Mouse (Mus musculus): Measurements from ENCODE around the gene Dph1. TPM values are rescaled to one million over a fixed set of nuclear protein-coding genes. Genes with fewer than 3 reads are reported as not detected.

Dph1 gene
- polyA plus RNA-seq, 1 experiment: not detected

DNA sequence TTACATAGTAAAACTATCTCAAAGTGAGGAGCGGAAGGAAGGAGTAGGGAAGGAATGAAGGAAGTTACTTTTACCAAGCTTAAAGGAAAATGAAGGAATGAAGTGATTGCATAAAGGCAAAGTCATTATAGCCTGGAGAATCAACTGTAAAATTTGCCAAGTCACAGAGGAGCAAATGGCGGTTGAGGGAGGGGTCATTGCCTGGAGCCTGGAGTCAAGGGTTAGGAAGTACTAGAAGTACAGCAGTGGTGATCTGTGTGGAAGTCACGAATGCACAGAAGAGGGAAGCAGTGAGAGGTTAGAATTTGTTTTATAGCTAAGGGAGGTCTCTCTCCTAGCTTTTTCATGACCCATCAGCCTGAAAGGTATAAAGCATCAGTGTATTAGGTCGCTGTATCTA, 59.7 kb downstream of the Dph1 start:
- TF ChIP-seq POLR2A (IDR thresholded peaks at IDR 0.05; ENCODE audit: insufficient read depth, low read depth, low read length): no peak
- TF ChIP-seq CTCF (IDR thresholded peaks at IDR 0.05; ENCODE audit: insufficient read depth, low read depth, low read length): no peak
- WGBS: 91% methylated on average over 4 of the region's 4 CpGs
- H3K4me1 ChIP-seq (ENCODE audit: control insufficient read depth, insufficient read depth, low read length): peaks cover 18% of the 10 kb centered on the region
- H3K27ac ChIP-seq (ENCODE audit: insufficient read depth, low read depth, low read length): no peak overlapping the region
- no peak overlapping the region for H3K4me3 ChIP-seq (ENCODE audit: insufficient read depth, low read depth, low read length)

DNA sequence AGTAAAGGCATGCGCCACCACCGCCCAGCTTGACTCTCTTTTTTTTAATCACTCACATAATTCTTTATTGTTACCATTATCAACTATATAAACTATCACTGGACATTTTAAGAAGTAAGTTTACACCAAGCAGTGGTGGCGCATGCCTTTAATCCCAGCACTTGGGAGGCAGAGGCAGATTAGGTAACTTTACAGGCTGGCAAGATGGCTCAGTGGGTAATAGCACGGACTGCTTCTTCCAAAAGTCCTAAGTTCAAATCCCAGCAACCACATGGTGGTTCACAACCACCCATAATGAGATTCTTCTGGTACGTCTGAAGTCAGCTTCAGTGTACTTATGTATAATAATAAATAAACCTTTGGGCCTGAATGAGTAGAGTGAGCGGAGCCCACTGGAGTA, 61.6 kb downstream of the Dph1 start:
- TF ChIP-seq CTCF (IDR thresholded peaks at IDR 0.05; ENCODE audit: insufficient read depth, low read depth, low read length) (no peak), POLR2A (IDR thresholded peaks at IDR 0.05; ENCODE audit: insufficient read depth, low read depth, low read length) (no peak)
- H3K4me3 ChIP-seq (ENCODE audit: insufficient read depth, low read depth, low read length): no peak overlapping the region
- WGBS: 98% methylated on average over 6 of the region's 6 CpGs
- H3K4me1 ChIP-seq (ENCODE audit: control insufficient read depth, insufficient read depth, low read length): peaks cover 11% of the 10 kb centered on the region
- H3K27ac ChIP-seq (ENCODE audit: insufficient read depth, low read depth, low read length): no peak overlapping the region

Other genes with a start within 250 kb of the Dph1 start
- not detected in 2 replicates for gene Hic1, start 21.7 kb downstream of the Dph1 start, polyA plus RNA-seq (2012; ENCODE audit: insufficient read depth, insufficient read length, low replicate concordance, missing spikeins)
- not detected in 2 replicates for gene Ovca2, start 12.4 kb downstream of the Dph1 start, polyA plus RNA-seq (2012; ENCODE audit: insufficient read depth, insufficient read length, low replicate concordance, missing spikeins)
- not detected in 2 replicates for gene Rtn4rl1, start 2.5 kb upstream of the Dph1 start, polyA plus RNA-seq (2012; ENCODE audit: insufficient read depth, insufficient read length, low replicate concordance, missing spikeins)
- gene Rpa1, start 157.1 kb upstream of the Dph1 start, polyA plus RNA-seq (2012; ENCODE audit: insufficient read depth, insufficient read length, low replicate concordance, missing spikeins): not detected in 2 replicates
- gene Smyd4, start 157.2 kb upstream of the Dph1 start, polyA plus RNA-seq (2012; ENCODE audit: insufficient read depth, insufficient read length, low replicate concordance, missing spikeins): not detected in 2 replicates
- gene Serpinf1, start 231.5 kb upstream of the Dph1 start, polyA plus RNA-seq (2012; ENCODE audit: insufficient read depth, insufficient read length, low replicate concordance, missing spikeins): not detected in 2 replicates
- gene Serpinf2, start 248.3 kb upstream of the Dph1 start, polyA plus RNA-seq (2012; ENCODE audit: insufficient read depth, insufficient read length, low replicate concordance, missing spikeins): not detected in 2 replicates

Measured in olfactory bulb, adult 2 months (tissue).